Mouse (Mus musculus) erythroblast, embryonic 14.5 days (primary cell): Measurements from ENCODE around the gene Hormad2.

ENCODE experiments used
- GATA1 ChIP-seq: IDR thresholded peaks from 2 replicates; pipeline ENCODE4 v1.6.1; 2012; ENCODE audit warnings: low read length, inconsistent platforms, mixed read lengths
- TAL1 ChIP-seq: IDR thresholded peaks from 3 replicates; pipeline ENCODE4 v1.6.1; 2012; ENCODE audit warnings: low read length, inconsistent platforms, mixed read lengths

DNA sequence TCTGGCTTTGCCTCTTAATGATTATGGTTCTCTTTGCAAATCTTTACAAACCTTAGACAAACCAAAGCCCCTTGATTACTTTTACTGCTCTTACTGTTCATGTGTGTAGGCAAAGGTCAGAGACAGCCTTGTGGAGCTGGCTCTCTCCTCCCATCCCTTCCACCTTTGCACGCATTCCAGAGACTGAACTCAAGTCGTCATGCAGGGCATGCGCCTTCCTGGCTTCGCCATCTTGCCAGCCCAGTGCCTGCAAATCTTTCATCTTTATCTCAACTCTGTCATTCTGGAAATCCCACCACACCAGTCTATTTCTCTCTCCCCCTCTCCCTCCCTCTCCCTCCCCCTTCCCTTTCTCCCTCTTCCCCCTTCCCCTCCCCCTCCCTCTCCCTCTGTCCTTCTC, 120.0 kb downstream of the Hormad2 start:
- TF ChIP-seq TAL1 (no peak), GATA1 (no peak)
